Mouse (Mus musculus) E14TG2a.4 (cell line): ENCODE data around the gene Dscaml1.

Experiments used
- CTCF ChIP-seq: conservative IDR thresholded peaks from 2 replicates; pipeline ENCODE4 v1.5.1; 2014; ENCODE audit warnings: low read length
- NANOG ChIP-seq: IDR thresholded peaks from 2 replicates; pipeline ENCODE4 v1.6.1; 2014; ENCODE audit warnings: borderline replicate concordance, low read length, mixed read lengths
- POU5F1 ChIP-seq: IDR thresholded peaks from 2 replicates; pipeline ENCODE4 v1.6.1; 2014; ENCODE audit warnings: low read length, borderline replicate concordance

- no peak for TF ChIP-seq CTCF
- no peak for TF ChIP-seq POU5F1
- TF ChIP-seq NANOG: no peak
Observed at GRCm38 (mm10) chr9:45715387-45715786, 289.0 kb downstream of the Dscaml1 start.
